Mouse (Mus musculus): ENCODE measurements around the gene Krtap3-3.
"Not testable (repeated sequence)": the region's sequence is repeated elsewhere in the genome, so short reads cannot be mapped to it uniquely, and the experiment has no call there.

The Krtap3-3 gene

GRCm38 (mm10) chr11:99550765-99551164 is at the start of gene Krtap3-3:
Gene Krtap3-3, minus strand, starts transcription at chr11:99550865.
- no peak for DNase-seq

DNA sequence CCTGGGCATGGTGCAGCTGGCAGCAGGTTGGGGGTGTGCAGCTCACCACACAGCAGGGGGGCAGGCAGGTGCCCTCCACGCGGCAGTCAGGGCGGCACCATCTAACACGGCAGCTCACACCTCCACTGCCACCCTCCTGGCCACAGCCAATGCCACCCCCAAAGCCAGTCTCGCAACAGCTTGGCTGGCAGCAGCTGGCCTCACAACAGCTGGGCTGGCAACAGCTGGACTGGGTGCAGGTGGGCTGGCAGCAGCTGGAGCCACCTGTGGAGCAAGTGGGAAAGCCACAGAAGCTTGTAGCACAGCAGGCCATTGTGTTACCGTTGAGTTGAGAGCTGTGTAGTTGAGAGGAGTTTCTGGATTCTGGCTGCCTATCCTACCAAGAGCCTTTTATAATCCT is 47.1 kb upstream of the Krtap3-3 start, which contains the start of gene Krtap9-3:
Gene Krtap9-3, minus strand, starts transcription at position 364 of the 400 bp plus-strand sequence.
- DNase-seq: not testable (repeated sequence)

GRCm38 (mm10) chr11:99590981-99591380 is 40.3 kb upstream of the Krtap3-3 start, which contains the start of gene Krtap1-3:
Gene Krtap1-3, minus strand, starts transcription at chr11:99591339.
- DNase-seq: no peak

DNA sequence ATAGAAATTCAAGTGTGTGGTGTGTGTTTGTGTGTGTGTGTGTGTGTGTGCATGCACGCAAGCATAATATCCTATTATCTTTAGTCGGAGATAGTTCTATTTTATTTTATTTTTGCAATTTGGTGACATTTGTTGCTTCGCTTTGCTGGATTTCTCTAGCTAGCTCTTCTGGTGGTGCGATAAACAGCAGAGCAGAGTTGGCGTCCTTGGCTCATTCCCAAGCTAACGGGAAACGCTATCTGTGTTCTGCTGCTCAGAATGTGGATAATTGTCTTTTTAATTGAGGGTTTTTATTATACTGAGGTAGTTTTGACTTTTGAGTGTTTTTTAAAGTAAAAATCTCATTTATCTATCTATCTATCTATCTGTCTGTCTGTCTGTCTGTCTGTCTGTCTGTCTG is 34.4 kb upstream of the Krtap3-3 start:
- DNase-seq: no peak

DNA sequence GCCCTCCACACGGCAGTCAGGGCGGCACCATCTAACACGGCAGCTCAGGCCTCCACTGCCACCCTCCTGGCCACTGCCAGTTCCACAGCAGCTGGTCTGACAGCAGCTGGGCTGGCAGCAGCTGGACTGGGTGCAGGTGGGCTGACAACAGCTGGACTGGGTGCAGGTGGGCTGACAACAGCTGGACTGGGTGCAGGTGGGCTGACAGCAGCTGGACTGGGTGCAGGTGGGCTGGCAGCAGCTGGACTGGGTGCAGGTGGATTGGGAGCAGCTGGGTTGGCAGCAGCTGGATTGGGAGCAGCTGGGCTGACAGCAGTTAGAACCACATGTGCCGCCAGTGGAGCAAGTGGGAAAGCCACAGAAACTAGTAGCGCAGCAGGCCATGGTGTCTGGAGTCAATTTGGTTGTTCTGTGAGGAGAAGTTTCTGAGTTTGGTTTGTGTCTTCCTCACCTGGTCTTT is 32.6 kb upstream of the Krtap3-3 start, which contains the start of gene Krtap1-4:
Gene Krtap1-4, minus strand, starts transcription at position 410 of the 460 bp plus-strand sequence.
- DNase-seq: no peak

DNA sequence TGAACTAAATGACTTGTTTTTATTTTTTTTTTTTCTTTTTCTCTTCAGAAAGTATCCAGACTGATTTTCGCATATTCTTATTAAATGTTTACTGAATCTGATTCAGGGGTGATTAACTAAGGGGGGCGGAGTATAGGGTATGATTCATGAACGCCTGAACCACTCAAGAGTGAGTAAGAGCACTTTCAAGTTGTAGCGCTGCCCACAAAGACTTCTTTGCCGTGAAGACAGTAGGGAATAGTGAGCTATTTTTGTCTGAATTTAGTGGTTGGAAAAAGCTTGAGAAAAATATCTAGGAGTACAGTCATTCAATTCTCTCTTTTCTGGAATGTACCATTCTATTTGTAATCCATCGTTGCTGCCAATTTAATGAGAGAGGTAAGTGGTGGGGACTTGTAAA is 30.9 kb upstream of the Krtap3-3 start:
- no peak for DNase-seq

- DNase-seq: no peak
Observed at GRCm38 (mm10) chr11:99581051-99581450, 30.4 kb upstream of the Krtap3-3 start.

- no peak for DNase-seq
Observed at GRCm38 (mm10) chr11:99580636-99581035, 30.0 kb upstream of the Krtap3-3 start, which contains the start of gene Krtap1-5. Gene Krtap1-5, minus strand, starts transcription at chr11:99581016.

DNA sequence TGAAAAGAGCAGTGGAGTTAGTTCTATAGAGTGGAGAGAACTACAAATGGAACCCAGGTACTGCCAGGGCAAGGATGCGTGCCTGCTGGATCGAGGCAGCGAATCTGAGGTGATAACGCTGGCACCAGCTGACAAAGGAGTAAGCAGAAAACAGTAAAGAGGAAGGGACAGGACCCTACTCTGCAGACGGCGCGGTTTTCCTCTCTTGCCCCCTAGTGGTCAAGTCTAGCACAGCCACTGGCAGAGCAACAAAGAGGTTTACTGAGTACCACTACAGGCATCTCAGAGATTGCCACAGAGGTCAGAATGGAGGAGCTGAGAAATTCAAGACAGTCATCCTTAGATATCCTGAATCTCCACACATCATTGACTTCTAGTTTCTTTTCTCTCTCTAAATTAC is 23.4 kb upstream of the Krtap3-3 start:
- DNase-seq: peak; percentile 28

DNA sequence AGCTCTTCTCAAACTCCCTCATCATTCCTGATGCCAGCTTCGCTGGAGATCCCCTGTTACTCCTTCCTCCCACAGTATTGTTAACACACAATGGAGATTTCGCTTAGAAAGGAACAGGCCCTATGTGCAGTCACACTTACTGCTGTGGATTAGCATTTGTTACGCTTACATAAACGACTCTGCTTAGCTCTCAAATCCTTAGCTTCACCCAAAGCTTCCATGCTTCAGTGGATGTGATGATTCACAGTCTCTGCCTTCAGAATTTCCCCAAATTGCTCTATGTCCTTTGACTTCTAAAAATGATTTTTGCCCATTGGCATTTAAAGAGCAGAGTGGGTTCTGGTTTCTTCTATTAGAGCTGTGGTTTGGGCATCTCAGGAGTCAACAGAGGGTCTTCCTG is 22.5 kb upstream of the Krtap3-3 start:
- DNase-seq: no peak

- no peak for DNase-seq
Observed at GRCm38 (mm10) chr11:99566530-99566929, 15.9 kb upstream of the Krtap3-3 start, which contains the start of gene Krtap3-1. Gene Krtap3-1, minus strand, starts transcription at chr11:99566630.

- no peak for DNase-seq
Observed at GRCm38 (mm10) chr11:99562580-99562979, 11.9 kb upstream of the Krtap3-3 start.

- no peak for DNase-seq
Observed at GRCm38 (mm10) chr11:99559366-99559765, 8.7 kb upstream of the Krtap3-3 start, which contains the start of gene Gm11939. Gene Gm11939, minus strand, starts transcription at chr11:99559466.

GRCm38 (mm10) chr11:99557976-99558745 is 7.5 kb upstream of the Krtap3-3 start:
- DNase-seq: no peak

DNA sequence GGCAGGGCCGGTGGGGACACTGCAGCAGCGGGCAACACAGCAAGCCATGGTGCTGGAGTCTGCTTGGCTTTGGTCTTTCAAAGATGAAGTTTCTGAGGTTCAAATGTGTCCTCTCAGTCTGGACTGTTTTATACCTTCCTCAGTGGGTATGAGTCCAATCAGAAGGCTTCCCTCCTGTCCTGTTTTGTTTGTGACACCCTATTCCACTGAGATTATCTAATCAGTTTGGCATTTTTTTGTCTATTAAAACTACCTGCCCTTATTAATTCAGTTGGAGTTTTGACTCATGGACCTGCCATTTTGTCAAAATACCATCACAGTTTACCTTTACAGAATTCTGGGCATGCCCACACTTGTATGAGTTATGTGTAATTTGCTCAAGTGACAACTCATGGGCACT is 6.1 kb upstream of the Krtap3-3 start, which contains the start of gene Krtap3-2:
Gene Krtap3-2, minus strand, starts transcription at position 101 of the 400 bp plus-strand sequence.
- no peak for DNase-seq

GRCm38 (mm10) chr11:99556195-99556594 is 5.5 kb upstream of the Krtap3-3 start:
- no peak for DNase-seq

DNA sequence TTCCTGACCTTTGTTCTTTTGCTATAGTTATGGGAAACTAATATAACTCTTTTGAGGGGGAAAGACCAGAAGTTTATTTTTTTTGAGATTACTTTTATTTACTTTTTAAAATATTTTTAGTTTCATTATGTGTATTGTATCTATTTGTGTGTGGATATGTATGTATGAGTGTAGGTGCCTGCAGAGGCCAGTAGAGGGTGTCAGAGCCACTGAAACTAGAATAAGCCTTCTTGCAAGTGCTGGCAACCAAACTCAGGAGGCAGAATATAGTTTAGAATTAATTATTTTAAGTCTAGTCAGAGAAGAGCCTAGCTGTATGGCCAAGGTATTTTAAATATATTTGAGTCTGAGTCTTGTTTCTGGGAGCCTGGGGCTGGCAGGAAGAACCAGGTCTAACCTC is 2.8 kb downstream of the Krtap3-3 start:
- DNase-seq: no peak

GRCm38 (mm10) chr11:99539721-99540120 is 10.9 kb downstream of the Krtap3-3 start:
- peak; percentile 15 for DNase-seq

- DNase-seq: no peak
Observed at GRCm38 (mm10) chr11:99521288-99521860, 29.3 kb downstream of the Krtap3-3 start, which contains the start of gene Krt39. Gene Krt39, minus strand, starts transcription at chr11:99521338.

- no peak for DNase-seq
Observed at GRCm38 (mm10) chr11:99514098-99514497, 36.6 kb downstream of the Krtap3-3 start.
